Mouse (Mus musculus) bone marrow, adult 2 months (tissue): ENCODE data around the gene Tmem52b.

Source experiments
- CTCF ChIP-seq: fragments of 200-500 bp; IDR thresholded peaks from 2 replicates; pipeline ENCODE4 v1.5.1; 2011; ENCODE audit warnings: low read length, control low read depth; ENCODE audit not compliant: control insufficient read depth, insufficient read depth
- POLR2A ChIP-seq: fragments of 200-500 bp; IDR thresholded peaks from 2 replicates; pipeline ENCODE4 v1.6.1; 2011; ENCODE audit warnings: low read depth, mild to moderate bottlenecking, control low read depth, low read length, borderline replicate concordance; ENCODE audit not compliant: control insufficient read depth

DNA sequence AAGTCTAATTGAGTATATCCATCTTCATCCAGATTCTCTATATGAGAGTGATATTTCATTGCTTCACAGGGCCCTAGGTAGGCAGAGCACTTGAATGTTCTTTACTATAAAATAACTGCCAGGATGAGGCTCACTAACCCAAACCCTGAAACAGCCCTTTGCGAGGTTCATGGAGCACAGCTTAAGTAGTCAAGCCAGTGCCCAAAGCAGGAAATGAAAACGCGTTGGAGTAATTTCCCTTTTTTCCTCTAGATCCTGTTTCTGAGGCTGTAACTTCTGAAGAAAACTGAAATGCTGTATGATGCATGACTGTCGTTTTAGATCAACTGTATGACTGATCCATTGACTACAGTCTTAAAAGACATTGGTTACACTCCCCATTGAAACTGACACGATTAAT is 39.7 kb upstream of the Tmem52b start:
- TF ChIP-seq CTCF = no peak
- TF ChIP-seq POLR2A = no peak
